Mouse (Mus musculus): ENCODE data around the gene Sema3a. TPM values are rescaled to one million over a fixed set of nuclear protein-coding genes. Genes with fewer than 3 reads are reported as not detected.

Sema3a gene
- total RNA-seq, 2 experiments from 2014 or later = 20.5 to 25.0 TPM

GRCm38 (mm10) chr5:13416960-13417710, 291.9 kb downstream of the Sema3a start:
- no peak for DNase-seq (ENCODE audit: low spot score in 2 of 2)

- DNase-seq (ENCODE audit: low spot score in 2 of 2) = no peak
Observed at GRCm38 (mm10) chr5:13421276-13421925, 296.2 kb downstream of the Sema3a start.

- DNase-seq (ENCODE audit: low spot score in 2 of 2) = no peak
Observed at GRCm38 (mm10) chr5:13428702-13429101, 303.5 kb downstream of the Sema3a start.

- no peak for DNase-seq (ENCODE audit: low spot score in 2 of 2)
Observed at GRCm38 (mm10) chr5:13431827-13432226, 306.6 kb downstream of the Sema3a start.

- no peak for DNase-seq (ENCODE audit: low spot score in 2 of 2)
Observed at GRCm38 (mm10) chr5:13432574-13432973, 307.4 kb downstream of the Sema3a start.

GRCm38 (mm10) chr5:13433303-13433702, 308.1 kb downstream of the Sema3a start:
- DNase-seq (ENCODE audit: low spot score in 2 of 2) = no peak

GRCm38 (mm10) chr5:13441112-13441511, 315.9 kb downstream of the Sema3a start:
- DNase-seq (ENCODE audit: low spot score in 2 of 2) = no peak

GRCm38 (mm10) chr5:13460182-13461001, 335.2 kb downstream of the Sema3a start:
- no peak for DNase-seq (ENCODE audit: low spot score in 2 of 2)

- DNase-seq (ENCODE audit: low spot score in 2 of 2) = peak in 1 of 2 experiments; percentile 8
Observed at GRCm38 (mm10) chr5:13468856-13469255, 343.6 kb downstream of the Sema3a start.

GRCm38 (mm10) chr5:13469401-13469800, 344.2 kb downstream of the Sema3a start:
- no peak for DNase-seq (ENCODE audit: low spot score in 2 of 2)

- DNase-seq (ENCODE audit: low spot score in 2 of 2) = peak; percentile 19 to 24
Observed at GRCm38 (mm10) chr5:13470057-13470905, 345.1 kb downstream of the Sema3a start.

- DNase-seq (ENCODE audit: low spot score in 2 of 2) = peak; percentile 13 to 26
Observed at GRCm38 (mm10) chr5:13477653-13478052, 352.4 kb downstream of the Sema3a start.

GRCm38 (mm10) chr5:13488671-13489070, 363.5 kb downstream of the Sema3a start:
- no peak for DNase-seq (ENCODE audit: low spot score in 2 of 2)

- DNase-seq (ENCODE audit: low spot score in 2 of 2) = peak in 1 of 2 experiments; percentile 12
Observed at GRCm38 (mm10) chr5:13495967-13496366, 370.8 kb downstream of the Sema3a start.

GRCm38 (mm10) chr5:13499835-13500234, 374.6 kb downstream of the Sema3a start:
- DNase-seq (ENCODE audit: low spot score in 2 of 2) = peak; percentile 44 to 49

GRCm38 (mm10) chr5:13505839-13506499, 380.8 kb downstream of the Sema3a start:
- no peak for DNase-seq (ENCODE audit: low spot score in 2 of 2)

GRCm38 (mm10) chr5:13509163-13509562, 383.9 kb downstream of the Sema3a start:
- no peak for DNase-seq (ENCODE audit: low spot score in 2 of 2)

GRCm38 (mm10) chr5:13517018-13517417, 391.8 kb downstream of the Sema3a start:
- DNase-seq (ENCODE audit: low spot score in 2 of 2) = no peak

- DNase-seq (ENCODE audit: low spot score in 2 of 2) = no peak
Observed at GRCm38 (mm10) chr5:13525597-13525996, 400.4 kb downstream of the Sema3a start.

GRCm38 (mm10) chr5:13527037-13527464, 401.8 kb downstream of the Sema3a start:
- DNase-seq (ENCODE audit: low spot score in 2 of 2) = no peak
